Mouse (Mus musculus): ENCODE results near the gene Ccnt1.

- TF ChIP-seq POLR2A (IDR thresholded peaks at IDR 0.05; ENCODE audit: insufficient read depth, low read depth, low read length), result no peak
- TF ChIP-seq CTCF (IDR thresholded peaks at IDR 0.05; ENCODE audit: insufficient read depth, low read depth, low read length), result no peak
Measured at GRCm38 (mm10) chr15:98585421-98585820, 14.7 kb upstream of the Ccnt1 start.
